Mouse (Mus musculus): ENCODE results near the gene Cdh18.
"Not testable (repeated sequence)": the region's sequence is repeated elsewhere in the genome, so short reads cannot be mapped to it uniquely, and the experiment has no call there.

The Cdh18 gene

GRCm38 (mm10) chr15:22548711-22549271 lies at the start of gene Cdh18:
TSS of gene Cdh18 (plus strand) at chr15:22549022.
- no peak for DNase-seq (ENCODE audit: low spot score in 2 of 2)

DNA sequence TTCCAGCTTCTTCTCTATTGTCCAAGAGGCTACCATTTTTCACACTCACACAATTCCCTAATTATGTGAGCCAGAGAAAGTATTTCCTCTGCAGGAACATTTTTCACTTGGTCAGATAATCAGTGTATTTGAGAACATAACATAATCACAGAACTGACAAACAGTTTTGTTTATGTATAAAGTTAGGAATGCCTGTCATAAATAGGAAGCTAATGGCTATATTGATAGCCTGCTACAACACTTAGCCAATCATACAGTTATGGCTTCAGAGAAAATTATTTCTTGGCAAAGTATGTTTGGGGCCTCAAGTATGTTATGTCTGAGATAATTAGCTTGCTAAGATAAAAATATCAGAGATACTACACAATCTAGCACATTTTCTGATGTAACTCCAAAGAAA lies 37.6 kb upstream of the Cdh18 start:
- no peak for DNase-seq (ENCODE audit: low spot score in 2 of 2)

DNA sequence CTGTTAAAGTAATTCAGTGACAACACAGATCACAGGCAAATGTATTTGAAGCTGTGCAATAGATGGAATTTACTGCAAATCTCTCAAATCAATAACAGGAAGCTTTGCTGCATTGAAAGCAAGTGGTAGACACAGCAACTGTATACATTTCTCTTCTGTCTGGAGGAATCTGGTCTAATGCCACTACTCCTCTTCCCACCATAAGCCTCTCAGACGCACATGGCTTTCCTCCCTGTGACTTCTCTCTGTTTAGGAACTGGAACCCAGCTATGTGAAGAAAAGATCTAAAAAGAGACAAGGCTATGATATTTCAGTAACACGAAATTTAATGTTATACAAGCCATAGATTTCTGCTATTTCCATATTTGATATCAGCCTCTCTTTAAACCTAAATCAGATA lies 13.0 kb upstream of the Cdh18 start:
- peak in 1 of 2 experiments; percentile 44 for DNase-seq (ENCODE audit: low spot score in 2 of 2)

GRCm38 (mm10) chr15:22577974-22578616 lies 29.3 kb downstream of the Cdh18 start:
- DNase-seq (ENCODE audit: low spot score in 2 of 2): no peak

GRCm38 (mm10) chr15:22578617-22578990 lies 29.8 kb downstream of the Cdh18 start:
- DNase-seq (ENCODE audit: low spot score in 2 of 2): no peak

GRCm38 (mm10) chr15:22584667-22585066 lies 35.8 kb downstream of the Cdh18 start:
- no peak for DNase-seq (ENCODE audit: low spot score in 2 of 2)

DNA sequence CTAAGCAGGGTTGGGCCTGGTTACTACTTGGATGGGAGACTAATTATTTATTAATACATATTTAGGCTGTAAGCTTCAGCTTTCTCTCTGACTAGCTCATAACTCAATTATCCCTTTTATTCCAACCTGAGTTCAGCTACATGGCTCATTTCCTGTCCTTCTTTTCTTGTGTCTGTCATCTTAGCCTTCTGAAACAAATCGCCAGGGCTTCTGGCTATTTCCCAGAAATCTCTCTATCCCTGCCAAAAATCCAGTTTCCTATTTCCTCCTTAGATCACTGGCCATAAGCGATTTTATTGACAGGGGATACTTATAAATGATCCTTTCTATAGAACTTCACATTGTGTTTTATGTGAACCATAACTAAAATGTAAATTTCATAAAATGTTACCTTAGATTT lies 167.6 kb downstream of the Cdh18 start:
- DNase-seq (ENCODE audit: low spot score in 2 of 2): no peak

GRCm38 (mm10) chr15:22717681-22718080 lies 168.9 kb downstream of the Cdh18 start:
- no peak for DNase-seq (ENCODE audit: low spot score in 2 of 2)

DNA sequence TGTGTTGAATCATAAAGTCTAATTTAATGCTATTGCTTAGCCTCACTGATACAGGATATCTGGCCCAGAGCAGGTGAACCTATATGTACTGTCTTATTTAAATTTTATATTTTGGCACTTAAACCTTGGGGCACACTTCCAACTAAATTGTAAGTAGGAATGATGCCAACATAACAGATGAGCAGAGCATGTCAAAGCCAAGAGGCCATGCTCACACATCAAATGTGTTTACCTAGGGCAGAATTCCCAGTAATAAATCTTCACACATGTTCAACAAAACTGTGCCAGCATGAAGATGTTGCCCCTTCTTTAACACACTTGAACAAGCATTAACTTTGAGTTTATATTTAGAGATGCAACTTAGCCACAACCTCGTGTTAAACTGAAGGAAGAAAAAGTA lies 177.8 kb downstream of the Cdh18 start:
- DNase-seq (ENCODE audit: low spot score in 2 of 2): no peak

- no peak for DNase-seq (ENCODE audit: low spot score in 2 of 2)
These were observed 184.2 kb downstream of the Cdh18 start for GRCm38 (mm10) chr15:22733039-22733438.

GRCm38 (mm10) chr15:22736165-22736564 lies 187.3 kb downstream of the Cdh18 start:
- no peak for DNase-seq (ENCODE audit: low spot score in 2 of 2)

DNA sequence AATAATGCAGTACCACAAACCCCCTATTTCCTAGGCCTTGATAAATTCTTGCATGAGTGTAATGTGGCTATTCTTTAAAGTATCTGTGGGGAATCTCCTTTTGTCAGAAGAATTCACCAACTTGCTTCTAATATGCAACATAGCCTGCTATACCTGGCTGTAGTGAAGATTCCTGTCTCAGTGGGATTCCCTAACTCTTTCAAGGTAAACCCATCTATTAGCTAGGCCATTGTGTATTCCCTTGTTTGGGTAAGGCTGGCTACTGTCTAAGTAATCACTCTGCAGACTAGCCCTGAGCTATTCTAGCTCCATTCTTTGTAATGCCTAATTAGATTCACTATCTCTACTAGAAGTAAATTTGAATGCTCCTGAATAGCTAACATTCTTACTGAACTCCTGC lies 212.4 kb downstream of the Cdh18 start:
- not testable (repeated sequence) for DNase-seq (ENCODE audit: low spot score in 2 of 2)

DNA sequence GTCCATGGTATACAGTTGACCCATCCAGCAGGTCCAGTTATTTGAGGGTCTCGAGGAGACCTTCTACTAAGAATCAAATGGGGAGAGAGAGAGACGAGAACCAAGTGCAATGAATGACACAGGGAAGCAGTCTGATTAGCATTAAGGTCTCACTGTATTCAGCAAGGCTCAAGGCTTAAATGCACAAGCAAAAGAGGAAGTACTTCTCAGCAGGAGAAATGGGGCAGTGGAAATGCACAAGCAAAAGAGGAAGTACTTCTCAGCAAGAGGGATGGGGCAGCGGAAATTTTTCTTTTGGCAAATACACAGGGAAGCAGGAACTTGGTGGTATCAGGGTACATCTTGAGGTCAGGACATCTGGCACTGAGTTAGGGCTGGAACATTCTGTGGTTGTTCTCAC lies 217.8 kb downstream of the Cdh18 start:
- DNase-seq (ENCODE audit: low spot score in 2 of 2): not testable (repeated sequence)

DNA sequence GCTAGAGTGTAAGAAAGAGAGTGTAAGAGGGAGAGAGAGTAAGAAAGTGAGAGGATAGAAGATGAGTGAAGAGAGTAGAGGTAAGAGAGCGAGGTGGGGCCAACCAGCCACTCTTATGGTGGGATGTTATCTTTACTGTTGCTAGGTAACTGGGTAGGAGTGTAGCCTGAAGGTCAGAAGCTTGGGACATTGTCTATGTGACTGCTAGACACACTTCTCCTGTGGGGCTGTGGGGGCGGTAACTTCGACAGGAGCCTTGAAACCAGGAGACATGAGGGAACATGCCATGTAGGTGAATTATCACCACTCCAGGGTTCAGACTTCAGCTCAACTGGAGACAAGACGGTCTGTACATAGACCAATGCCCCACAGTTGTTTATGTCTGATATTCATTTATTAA lies 227.5 kb downstream of the Cdh18 start:
- no peak for DNase-seq (ENCODE audit: low spot score in 2 of 2)

DNA sequence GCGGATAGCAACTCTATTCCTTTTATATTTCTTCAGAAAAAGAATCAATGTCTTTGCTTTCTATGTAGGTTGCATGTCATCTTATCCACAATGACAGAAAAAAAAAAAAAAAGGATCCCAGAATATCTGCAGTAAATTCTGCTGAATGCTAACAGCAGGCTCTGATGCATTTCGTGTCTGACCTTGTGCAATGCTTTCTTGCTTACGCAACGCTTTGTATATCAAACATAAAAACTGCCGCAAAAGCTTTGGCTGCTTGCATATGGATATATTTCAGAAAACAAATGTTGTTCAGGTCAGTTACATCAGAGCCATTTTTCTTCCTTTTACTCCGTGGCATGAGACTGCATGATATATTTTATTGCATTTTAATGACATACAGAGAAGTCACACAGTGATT lies 240.9 kb downstream of the Cdh18 start:
- DNase-seq (ENCODE audit: low spot score in 2 of 2): peak in 1 of 2 experiments; percentile 5

DNA sequence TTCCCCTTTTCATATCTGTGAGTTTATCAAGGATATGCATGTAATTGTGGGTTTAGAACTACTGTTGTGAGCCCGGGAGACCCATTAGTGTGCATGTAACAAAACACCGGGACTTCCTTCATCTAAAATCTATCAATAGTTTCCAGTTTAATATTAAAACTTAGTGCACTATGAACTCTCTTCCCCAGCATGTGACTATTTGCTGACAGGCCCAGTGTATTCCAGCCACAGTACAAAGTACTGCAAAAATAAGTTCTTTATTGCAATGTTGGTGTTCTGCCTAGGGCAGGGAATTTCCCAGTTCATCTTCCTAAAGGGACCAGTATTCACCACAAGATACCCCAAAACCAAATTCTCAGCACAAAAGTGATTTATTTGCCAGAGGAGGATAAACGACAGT lies 243.0 kb downstream of the Cdh18 start:
- no peak for DNase-seq (ENCODE audit: low spot score in 2 of 2)

GRCm38 (mm10) chr15:22833127-22833526 lies 284.3 kb downstream of the Cdh18 start:
- no peak for DNase-seq (ENCODE audit: low spot score in 2 of 2)

DNA sequence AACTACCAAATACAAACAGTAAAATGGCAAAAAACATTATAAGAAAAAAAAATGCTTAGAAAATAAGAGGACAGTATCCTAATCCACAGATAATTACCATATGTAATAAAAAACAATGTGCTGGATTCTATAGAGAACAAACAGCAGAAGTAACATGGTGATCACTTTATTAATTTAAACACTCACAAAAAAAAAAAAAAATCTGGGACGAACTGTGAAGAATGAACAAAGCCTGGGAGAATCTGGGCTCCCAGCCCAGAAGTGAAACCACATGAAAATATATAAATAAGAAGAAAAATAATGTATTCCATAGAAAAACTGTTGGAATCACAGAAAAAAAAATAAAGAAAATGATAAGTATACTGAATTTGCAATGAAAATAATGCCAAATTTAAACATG lies 288.4 kb downstream of the Cdh18 start:
- no peak for DNase-seq (ENCODE audit: low spot score in 2 of 2)

DNA sequence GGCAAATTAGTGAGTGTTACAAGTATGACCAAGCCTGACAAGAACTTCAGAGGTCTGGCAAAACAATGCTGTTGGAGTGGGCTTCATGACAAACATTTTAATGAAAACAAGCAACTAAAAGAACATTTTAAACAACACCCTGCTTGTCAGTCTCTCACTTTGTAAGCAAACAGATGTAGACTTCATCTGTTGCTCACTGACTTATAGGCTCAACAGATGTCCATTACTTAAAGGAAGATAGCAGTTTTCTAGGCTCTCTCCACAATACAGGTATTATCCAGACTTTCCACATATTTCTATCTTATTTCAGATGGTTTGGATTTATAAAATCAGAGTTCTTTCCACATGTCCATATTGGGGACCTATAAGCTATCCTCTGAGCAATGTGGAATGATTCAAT lies 308.9 kb downstream of the Cdh18 start:
- DNase-seq (ENCODE audit: low spot score in 2 of 2): no peak

- DNase-seq (ENCODE audit: low spot score in 2 of 2): no peak
These were observed 321.9 kb downstream of the Cdh18 start for GRCm38 (mm10) chr15:22870679-22871078.

- peak in 1 of 2 experiments; percentile 43 for DNase-seq (ENCODE audit: low spot score in 2 of 2)
These were observed 348.9 kb downstream of the Cdh18 start for GRCm38 (mm10) chr15:22897724-22898123.

- DNase-seq (ENCODE audit: low spot score in 2 of 2): peak in 1 of 2 experiments; percentile 22
These were observed 349.4 kb downstream of the Cdh18 start for GRCm38 (mm10) chr15:22898208-22898607.

DNA sequence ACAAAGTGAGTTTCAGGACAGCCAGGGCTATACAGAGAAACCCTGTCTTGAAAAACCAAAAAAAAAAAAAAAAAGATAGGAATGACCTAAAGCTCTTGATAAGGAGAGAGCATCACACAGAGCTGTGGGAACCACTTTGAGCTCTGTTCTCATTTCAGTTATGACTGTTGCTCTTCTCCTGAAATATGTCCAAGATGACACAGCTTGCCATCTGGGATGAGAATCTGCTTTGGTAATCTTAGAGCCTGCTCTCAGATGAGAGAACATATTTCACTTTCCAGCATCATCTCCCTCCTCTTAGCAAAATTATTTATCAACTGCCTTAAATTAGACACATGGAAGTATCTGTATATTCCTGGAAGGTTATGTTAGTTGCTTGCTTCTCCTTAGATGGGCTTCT lies 365.6 kb downstream of the Cdh18 start:
- peak; percentile 29 to 81 for DNase-seq (ENCODE audit: low spot score in 2 of 2)

GRCm38 (mm10) chr15:22934293-22934692 lies 385.5 kb downstream of the Cdh18 start:
- DNase-seq (ENCODE audit: low spot score in 2 of 2): no peak
